Mouse (Mus musculus) forebrain, postnatal 0 days (tissue): ENCODE results near the gene Gatad2a. TPM values are rescaled to one million over a fixed set of nuclear protein-coding genes. Genes with fewer than 3 reads are reported as not detected.

Source experiments
- ATAC-seq: fragments of 200-750 bp; cut with Nextera tagmentation; 2 replicates; pipeline ENCODE4 v1.8.0; 2017; ENCODE audit warnings: mild to moderate bottlenecking, moderate library complexity
- DNase-seq: peaks from one replicate; pipeline ENCODE4 v3.0.0-alpha.2; 2015
- H3K27ac ChIP-seq: fragments of 300-500 bp; sonication (generic); 2 replicates; pipeline ENCODE4 v1.5.1; 2014; ENCODE audit warnings: low read depth, mild to moderate bottlenecking, antibody characterized with exemption, low read length, moderate library complexity, mixed read lengths
- H3K27me3 ChIP-seq: fragments of 300-500 bp; sonication (generic); 2 replicates; pipeline ENCODE4 v1.6.1; 2014; ENCODE audit warnings: mild to moderate bottlenecking, low read length, mixed read lengths; ENCODE audit not compliant: insufficient read depth
- H3K36me3 ChIP-seq: fragments of 300-500 bp; sonication (generic); 2 replicates; pipeline ENCODE4 v1.6.1; 2014; ENCODE audit warnings: mild to moderate bottlenecking, moderate library complexity; ENCODE audit not compliant: insufficient read depth
- H3K4me1 ChIP-seq: fragments of 300-500 bp; sonication (generic); 2 replicates; pipeline ENCODE4 v1.6.1; 2014; ENCODE audit warnings: antibody characterized with exemption; ENCODE audit not compliant: insufficient read depth
- H3K4me2 ChIP-seq: fragments of 300-500 bp; sonication (generic); 2 replicates; pipeline ENCODE4 v1.6.1; 2014; ENCODE audit warnings: low read depth, mild to moderate bottlenecking, moderate library complexity
- H3K4me3 ChIP-seq: fragments of 300-500 bp; sonication (generic); 2 replicates; pipeline ENCODE4 v1.5.1; 2014; ENCODE audit warnings: low read depth, low read length, mixed read lengths
- H3K9ac ChIP-seq: fragments of 300-500 bp; sonication (generic); 2 replicates; pipeline ENCODE4 v1.6.1; 2014; ENCODE audit warnings: mild to moderate bottlenecking
- H3K9me3 ChIP-seq: fragments of 300-500 bp; sonication (generic); 2 replicates; pipeline ENCODE4 v1.6.1; 2016; ENCODE audit warnings: low read length
- CTCF ChIP-seq: sonication (generic); IDR thresholded peaks from 2 replicates; pipeline ENCODE4 v1.5.1; 2016; ENCODE audit warnings: antibody characterized with exemption, control low read depth, low read depth
- WGBS: fragments of 180-500 bp; shearing (Covaris S2); extraction: QIAGEN DNeasy Blood & Tissue Kit; methylation state at CpG from one replicate; pipeline ENCODE4 v1.1.7; 2014; 5-methylcytosine and 5-hydroxymethylcytosine counted together
- polyA plus RNA-seq: library from polyadenylated mRNA; unstranded; fragments of >200 nt; fragmentation: Nextera tagmentation; extraction: Ambion mirVana; gene quantifications from 2 replicates; pipeline ENCODE4 v1.2.1, GENCODE M21; 2015
- total RNA-seq: library from RNA; depleted of rRNA; stranded (reverse); fragments of >200 nt; gene quantifications from 2 replicates; pipeline ENCODE4 v1.2.3, GENCODE M21; 2014

The Gatad2a gene
- total and polyA plus RNA-seq, 2 experiments from 2014 or later: 24.9 to 27.8 TPM

DNA sequence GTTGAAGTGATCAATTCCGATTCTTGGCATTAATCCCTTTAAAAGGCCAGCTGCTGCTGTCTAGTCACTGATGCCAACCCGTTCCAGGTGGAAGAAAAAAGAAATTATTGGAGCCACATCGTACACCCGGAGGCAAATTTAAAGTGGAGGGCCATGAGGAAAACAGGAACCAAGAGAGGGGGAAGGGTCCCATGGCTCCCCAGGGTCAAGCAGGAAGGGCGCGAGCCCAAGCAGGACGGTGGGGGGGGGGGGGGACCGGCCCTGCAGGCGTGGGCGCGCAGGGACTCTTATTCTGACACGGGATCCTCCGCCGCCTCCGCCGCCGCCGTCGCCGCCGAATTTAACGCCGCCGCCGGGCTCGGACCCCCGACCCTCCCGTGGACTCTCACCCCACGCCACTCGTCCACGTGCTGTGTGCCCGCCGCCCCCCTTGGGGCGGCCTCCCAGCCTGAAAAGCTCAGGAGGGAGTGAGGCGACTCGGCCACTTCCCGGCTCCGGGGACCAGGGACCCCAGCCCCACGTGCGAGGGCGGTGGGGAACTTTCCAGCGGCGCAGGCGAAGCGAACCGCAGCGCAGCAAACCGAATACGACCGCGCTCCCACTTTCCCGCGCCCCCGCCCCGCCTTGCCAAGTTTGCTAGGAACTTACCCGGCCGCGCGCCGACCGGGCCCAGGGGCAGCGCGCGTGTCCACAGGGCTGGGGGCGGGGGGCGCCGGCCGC, 22.6 kb downstream of the Gatad2a start:
- Histone ChIP-seq H3K4me1 (peaks cover 2% of the 10 kb centered on the region; the same call in 1 of the 2 replicates), H3K27ac (peak overlapping the region; percentile 36), H3K27me3 (no peaks in the 10 kb centered on the region), H3K36me3 (no peaks in the 10 kb centered on the region), H3K9me3 (no peaks in the 10 kb centered on the region), H3K9ac (peak overlapping the region; percentile 54), H3K4me2 (peak overlapping the region; percentile 90), H3K4me3 (peak overlapping the region; percentile 86)
- peak; percentile 45 for DNase-seq
- TF ChIP-seq CTCF: no peak
- 5% methylated on average over 65 of the region's 68 CpGs for whole genome bisulfite sequencing
- ATAC-seq: peak; percentile 26

DNA sequence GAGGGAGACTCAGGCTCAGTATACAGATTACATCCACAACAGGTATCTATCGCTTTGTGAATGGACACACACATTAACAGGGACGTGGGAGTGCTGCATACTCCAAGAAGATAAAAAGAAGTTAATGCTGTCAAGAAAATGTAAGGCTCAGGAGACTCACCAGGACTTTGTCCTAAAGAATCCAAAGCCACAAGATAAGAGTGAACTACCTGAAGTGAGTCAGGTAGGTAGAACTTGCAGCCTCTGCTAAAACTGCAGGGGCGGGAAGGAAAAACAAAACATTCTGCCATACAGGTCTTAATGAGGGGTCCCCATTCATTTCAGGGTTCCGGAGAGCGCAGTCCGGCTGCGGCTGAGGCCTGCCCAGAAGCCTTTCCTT, 23.1 kb downstream of the Gatad2a start:
- no peaks in the 10 kb centered on the region for H3K9me3 ChIP-seq
- H3K4me2 ChIP-seq: peak overlapping the region; percentile 90
- ATAC-seq: no peak
- no peak for TF ChIP-seq CTCF
- DNase-seq: no peak
- no peak overlapping the region for H3K27ac ChIP-seq
- H3K9ac ChIP-seq: peak overlapping the region; percentile 54
- no peaks in the 10 kb centered on the region for H3K27me3 ChIP-seq
- peaks cover 2% of the 10 kb centered on the region; the same call in 1 of the 2 replicates for H3K4me1 ChIP-seq
- 13% methylated on average over 7 of the region's 7 CpGs for WGBS
- H3K36me3 ChIP-seq: no peaks in the 10 kb centered on the region
- peak overlapping the region; percentile 86 for H3K4me3 ChIP-seq

GRCm38 (mm10) chr8:69970880-69971279, 25.3 kb downstream of the Gatad2a start:
- 88% methylated on average over 2 of the region's 2 CpGs for WGBS
- H3K27ac ChIP-seq: no peak overlapping the region
- no peak for ATAC-seq
- DNase-seq: no peak
- H3K9me3 ChIP-seq: no peaks in the 10 kb centered on the region
- no peak overlapping the region for H3K4me3 ChIP-seq
- no peak for TF ChIP-seq CTCF
- H3K9ac ChIP-seq: no peak overlapping the region
- H3K27me3 ChIP-seq: no peaks in the 10 kb centered on the region
- H3K4me2 ChIP-seq: no peak overlapping the region
- H3K4me1 ChIP-seq: peaks cover 2% of the 10 kb centered on the region; the same call in 1 of the 2 replicates
- no peaks in the 10 kb centered on the region for H3K36me3 ChIP-seq

- Histone ChIP-seq H3K36me3 (no peaks in the 10 kb centered on the region), H3K9ac (no peak overlapping the region), H3K4me2 (no peak overlapping the region), H3K9me3 (no peaks in the 10 kb centered on the region), H3K4me1 (0 out of 2 replicates have a peak, but pooled peaks cover 2% of the 10 kb centered on the region), H3K27ac (no peak overlapping the region), H3K4me3 (no peak overlapping the region), H3K27me3 (no peaks in the 10 kb centered on the region)
- TF ChIP-seq CTCF: no peak
- DNase-seq (no peak), ATAC-seq (no peak)
- WGBS: 72% methylated on average over 4 of the region's 4 CpGs
Measured at GRCm38 (mm10) chr8:69967291-69967933, 28.8 kb downstream of the Gatad2a start.

GRCm38 (mm10) chr8:69959241-69959640, 36.9 kb downstream of the Gatad2a start:
- no peaks in the 10 kb centered on the region for H3K36me3 ChIP-seq
- TF ChIP-seq CTCF: no peak
- ATAC-seq: no peak
- H3K27me3 ChIP-seq: no peaks in the 10 kb centered on the region
- no peaks in the 10 kb centered on the region for H3K4me1 ChIP-seq
- no peak overlapping the region for H3K4me2 ChIP-seq
- no peak for DNase-seq
- no peaks in the 10 kb centered on the region for H3K9me3 ChIP-seq
- H3K9ac ChIP-seq: no peak overlapping the region
- H3K4me3 ChIP-seq: no peak overlapping the region
- no peak overlapping the region for H3K27ac ChIP-seq

GRCm38 (mm10) chr8:69957879-69958278, 38.3 kb downstream of the Gatad2a start:
- ATAC-seq (no peak), DNase-seq (no peak)
- Histone ChIP-seq H3K9me3 (no peaks in the 10 kb centered on the region), H3K4me2 (no peak overlapping the region), H3K9ac (no peak overlapping the region), H3K36me3 (no peaks in the 10 kb centered on the region), H3K27me3 (no peaks in the 10 kb centered on the region), H3K4me3 (no peak overlapping the region), H3K27ac (no peak overlapping the region), H3K4me1 (no peaks in the 10 kb centered on the region)
- TF ChIP-seq CTCF: no peak

- Histone ChIP-seq H3K4me2 (no peak overlapping the region), H3K4me1 (no peaks in the 10 kb centered on the region), H3K27ac (no peak overlapping the region), H3K9me3 (no peaks in the 10 kb centered on the region), H3K4me3 (no peak overlapping the region), H3K36me3 (no peaks in the 10 kb centered on the region), H3K9ac (no peak overlapping the region), H3K27me3 (no peaks in the 10 kb centered on the region)
- ATAC-seq (no peak), DNase-seq (no peak)
- 91% methylated on average over 1 of the region's 1 CpGs for whole genome bisulfite sequencing
- TF ChIP-seq CTCF: no peak
Measured at GRCm38 (mm10) chr8:69957419-69957818, 38.8 kb downstream of the Gatad2a start.
